Mouse (Mus musculus) liver, adult 2 months (tissue): Measurements from ENCODE around the gene Rbm38.

ENCODE experiments used
- CTCF ChIP-seq: fragments of 200-500 bp; IDR thresholded peaks from 2 replicates; pipeline ENCODE4 v1.5.1; 2011; ENCODE audit warnings: low read depth, low read length, control low read depth
- POLR2A ChIP-seq: fragments of 200-500 bp; IDR thresholded peaks from 2 replicates; pipeline ENCODE4 v1.6.1; 2011; ENCODE audit warnings: low read length, control low read depth; ENCODE audit not compliant: insufficient read depth; ENCODE audit errors: extremely low read depth

DNA sequence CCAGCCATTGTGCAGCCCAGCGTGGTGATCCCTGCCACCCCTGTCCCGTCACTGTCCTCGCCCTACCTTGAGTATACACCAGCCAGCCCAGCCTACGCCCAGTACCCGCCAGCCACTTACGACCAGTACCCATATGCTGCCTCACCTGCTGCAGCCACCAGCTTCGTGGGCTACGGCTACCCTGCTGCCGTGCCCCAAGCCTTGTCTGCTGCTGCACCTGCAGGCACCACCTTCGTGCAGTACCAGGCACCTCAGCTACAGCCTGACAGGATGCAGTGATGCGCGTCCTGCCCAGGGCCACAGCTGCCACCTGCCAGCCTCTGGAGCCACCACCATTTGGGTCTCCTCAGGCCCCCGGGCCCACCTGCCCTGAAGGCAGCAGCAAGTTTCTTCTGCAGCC lies 13.2 kb downstream of the Rbm38 start:
- TF ChIP-seq POLR2A: no peak
- TF ChIP-seq CTCF: no peak
